14 mouse cellular contexts compared by ENCODE assay signal in genomic region chr8:70452196-70452966, GRCm38 (mm10). TPM values are rescaled to one million over a fixed set of nuclear protein-coding genes. Genes with fewer than 3 reads are reported as not detected.
A peak's percentile ranks its signal among the peaks of the same experiment; 100 is the strongest.
DNase-seq lines count a peak whose midpoint lies in the region; ATAC-seq and TF ChIP-seq lines count a peak whose summit lies in the region.
"Had no signal": no experiment of that assay in that cellular context is flagged by ENCODE, and none has a peak within 500 bp of the region (broad histone marks: within the 10 kb centered on the region; RNA-seq: fewer than 3 reads in every experiment).

No protein-coding gene starts in this region.

- ATAC-seq in heart, embryonic 12.5 days (ENCODE audit: insufficient number of reproducible peaks, low FRiP score): peak; percentile 33; the same call in 1 of the 2 replicates
- 0 out of 2 replicates have a peak, but pooled peaks have one; percentile 5 for ATAC-seq in intestine, embryonic 15.5 days
- ATAC-seq: CD4-positive, CD25-positive, alpha-beta regulatory T cell, adult 4 months had no signal

- H3K9ac ChIP-seq in heart, embryonic 12.5 days: no peak overlapping the region
- H3K9ac ChIP-seq in intestine, embryonic 15.5 days: no peak overlapping the region

- no peak for DNase-seq in heart, postnatal 36 days
- no peak for DNase-seq in left cerebral cortex, adult 2 months (ENCODE audit: extremely low spot score in 1 of 2, low spot score in 2 of 2)
- no peak for DNase-seq in left cerebral cortex, adult 11 months (ENCODE audit: low spot score)
- DNase-seq in ES-CJ7 (ENCODE audit: low read depth, low spot score): peak; percentile 68
- DNase-seq in adrenal gland, postnatal 14 days: no peak
- DNase-seq: cerebellum, postnatal 10 days; kidney, postnatal 36 days; lung, adult 2 months; thymus, postnatal 14 days had no signal

- peak overlapping the region; percentile 33 for H3K4me2 ChIP-seq in heart, embryonic 12.5 days
- H3K4me2 ChIP-seq in intestine, embryonic 15.5 days (replicated peaks): no peak overlapping the region

- peaks cover 15% of the 10 kb centered on the region for H3K27me3 ChIP-seq in heart, embryonic 12.5 days (replicated peaks)
- H3K27me3 ChIP-seq in intestine, embryonic 15.5 days (replicated peaks): no peaks in the 10 kb centered on the region

- peaks cover 53% of the 10 kb centered on the region for H3K4me1 ChIP-seq in heart, embryonic 12.5 days (replicated peaks)
- no peaks in the 10 kb centered on the region for H3K4me1 ChIP-seq in intestine, embryonic 15.5 days (replicated peaks)

- H3K27ac ChIP-seq in heart, embryonic 12.5 days (ENCODE audit: poor library complexity, severe bottlenecking): no peak overlapping the region
- H3K27ac ChIP-seq in left cerebral cortex, adult 2 months: peak overlapping the region; percentile 85
- H3K27ac ChIP-seq in intestine, embryonic 15.5 days: no peak overlapping the region

- intact Hi-C loops in heart, postnatal 36 days (cut with DNase I): loop anchor here (5.0 kb wide), 1 partner anchor 50 kb away; no protein-coding TSS in a partner anchor
- intact Hi-C loops in left cerebral cortex, adult 2 months (cut with DNase I): no loop called here

- H3K36me3 ChIP-seq in heart, embryonic 12.5 days: peaks cover 24% of the 10 kb centered on the region
- H3K36me3 ChIP-seq in intestine, embryonic 15.5 days: peaks cover 11% of the 10 kb centered on the region

- H3K9me3 ChIP-seq in heart, embryonic 12.5 days (replicated peaks): no peaks in the 10 kb centered on the region
- H3K9me3 ChIP-seq in intestine, embryonic 15.5 days: no peaks in the 10 kb centered on the region

- 39% methylated on average over 52 of the region's 52 CpGs for WGBS in heart, embryonic 12.5 days
- 66% methylated on average over 52 of the region's 52 CpGs for WGBS in intestine, embryonic 15.5 days

- H3K4me3 ChIP-seq in heart, embryonic 12.5 days: no peak overlapping the region
- H3K4me3 ChIP-seq in left cerebral cortex, adult 2 months: no peak overlapping the region
- H3K4me3 ChIP-seq in intestine, embryonic 15.5 days (replicated peaks): no peak overlapping the region

- TF ChIP-seq CTCF in left cerebral cortex, adult 2 months (IDR thresholded peaks at IDR 0.05): no peak

RNA-seq across cellular contexts. Expression of gene Crtc1, which starts 13.0 kb away (rescaled TPM):
- 14.9 and 15.0 TPM in 2 replicates for polyA plus RNA-seq in heart, embryonic 12.5 days (2016; fragmentation: Nextera tagmentation; extraction: Ambion mirVana)
- total RNA-seq in heart, postnatal 36 days (2021): 1 to 10 TPM; 8.2 to 9.8 TPM
- total RNA-seq in left cerebral cortex, adult 2 months (2021): 100 to 1,000 TPM; 134 to 153 TPM
- 14.8 and 15.0 TPM in 2 replicates for polyA plus RNA-seq in intestine, embryonic 15.5 days (2015; fragmentation: Nextera tagmentation; extraction: Ambion mirVana)
- 19.4 and 20.6 TPM in 2 replicates for total RNA-seq in adrenal gland, postnatal 14 days (2021)

RNA-seq across cellular contexts. Expression of gene Klhl26, which starts 24.4 kb away (rescaled TPM):
- polyA plus RNA-seq in heart, embryonic 12.5 days (2016; fragmentation: Nextera tagmentation; extraction: Ambion mirVana): 12.6 and 14.0 TPM in 2 replicates
- 1 to 10 TPM; 8.1 to 9.4 TPM for total RNA-seq in heart, postnatal 36 days (2021)
- total RNA-seq in left cerebral cortex, adult 2 months (2021): 10 to 100 TPM; 43.7 to 44.4 TPM
- 18.7 and 20.8 TPM in 2 replicates for polyA plus RNA-seq in intestine, embryonic 15.5 days (2015; fragmentation: Nextera tagmentation; extraction: Ambion mirVana)
- 15.7 and 16.3 TPM in 2 replicates for total RNA-seq in adrenal gland, postnatal 14 days (2021)

RNA-seq across cellular contexts. Expression of gene Tmem59l, which starts 34.8 kb away (rescaled TPM):
- polyA plus RNA-seq in heart, embryonic 12.5 days (2016; fragmentation: Nextera tagmentation; extraction: Ambion mirVana): 0.22 and 0.33 TPM in 2 replicates
- total RNA-seq in heart, postnatal 36 days (2021): not detected
- 100 to 1,000 TPM; 295 to 302 TPM for total RNA-seq in left cerebral cortex, adult 2 months (2021)
- polyA plus RNA-seq in intestine, embryonic 15.5 days (2015; fragmentation: Nextera tagmentation; extraction: Ambion mirVana): 3.2 and 4.2 TPM in 2 replicates
- 4.6 and 5.6 TPM in 2 replicates for total RNA-seq in adrenal gland, postnatal 14 days (2021)
- total RNA-seq: gastrocnemius, adult 8-10 months had no signal
- polyA plus RNA-seq: CD4-positive, CD25-positive, alpha-beta regulatory T cell, adult 4 months; spleen, adult 2 months had no signal

RNA-seq across cellular contexts. Expression of gene Crlf1, which starts 40.6 kb away (rescaled TPM):
- polyA plus RNA-seq in heart, embryonic 12.5 days (2016; fragmentation: Nextera tagmentation; extraction: Ambion mirVana): 1.00 and 1.8 TPM in 2 replicates
- total RNA-seq in heart, postnatal 36 days (2021): under 1 TPM; 0.39 to 0.62 TPM
- 1 to 10 TPM; 2.6 to 3.0 TPM for total RNA-seq in left cerebral cortex, adult 2 months (2021)
- 0.95 and 1.2 TPM in 2 replicates for polyA plus RNA-seq in intestine, embryonic 15.5 days (2015; fragmentation: Nextera tagmentation; extraction: Ambion mirVana)
- total RNA-seq in adrenal gland, postnatal 14 days (2021): not detected in 2 replicates
- polyA plus RNA-seq: CD4-positive, CD25-positive, alpha-beta regulatory T cell, adult 4 months had no signal

RNA-seq across cellular contexts. Expression of gene Rex1bd, which starts 54.2 kb away (rescaled TPM):
- 115 TPM in 2 replicates for polyA plus RNA-seq in heart, embryonic 12.5 days (2016; fragmentation: Nextera tagmentation; extraction: Ambion mirVana)
- total RNA-seq in heart, postnatal 36 days (2021): 100 to 1,000 TPM; 109 to 113 TPM
- total RNA-seq in left cerebral cortex, adult 2 months (2021): 100 to 1,000 TPM; 108 to 110 TPM
- polyA plus RNA-seq in intestine, embryonic 15.5 days (2015; fragmentation: Nextera tagmentation; extraction: Ambion mirVana): 121 and 132 TPM in 2 replicates
- total RNA-seq in adrenal gland, postnatal 14 days (2021): 116 and 123 TPM in 2 replicates

Comparison
In these comparisons a context has a peak if more than half of its experiments do, and no peak if none do; other contexts are left out.
1. RNA of gene Tmem59l, which starts 34.8 kb away (total RNA-seq): 295 to 302 TPM in left cerebral cortex, adult 2 months; 4.6 to 5.6 TPM in adrenal gland, postnatal 14 days and not detected in heart, postnatal 36 days; every median in the first group is over 10 times any median in the second.